Mouse (Mus musculus) heart, embryonic 10.5 days (tissue): ENCODE results near the gene Npff. TPM values are rescaled to one million over a fixed set of nuclear protein-coding genes. Genes with fewer than 3 reads are reported as not detected.
A peak's percentile ranks its signal among the peaks of the same experiment; 100 is the strongest.

ENCODE experiments used
- DNase-seq: peaks from one replicate; pipeline ENCODE4 v3.0.0-alpha.2; 2017; ENCODE audit warnings: low spot score
- H3K27ac ChIP-seq: fragments of 300-500 bp; sonication (generic); 2 replicates; pipeline ENCODE4 v1.5.1; 2016; ENCODE audit warnings: mild to moderate bottlenecking
- H3K27me3 ChIP-seq: fragments of 300-500 bp; sonication (generic); 2 replicates; pipeline ENCODE4 v1.6.1; 2016; ENCODE audit warnings: mild to moderate bottlenecking; ENCODE audit not compliant: poor library complexity, insufficient read depth, severe bottlenecking
- H3K36me3 ChIP-seq: fragments of 300-500 bp; sonication (generic); 2 replicates; pipeline ENCODE4 v1.6.1; 2016; ENCODE audit warnings: mild to moderate bottlenecking, moderate library complexity
- H3K4me1 ChIP-seq: fragments of 300-500 bp; sonication (generic); 2 replicates; pipeline ENCODE4 v1.6.1; 2016; ENCODE audit warnings: mild to moderate bottlenecking
- H3K4me3 ChIP-seq: fragments of 300-500 bp; sonication (generic); 2 replicates; pipeline ENCODE4 v1.5.1; 2016; ENCODE audit warnings: mild to moderate bottlenecking, moderate library complexity
- H3K9me3 ChIP-seq: fragments of 300-500 bp; sonication (generic); 2 replicates; pipeline ENCODE4 v1.6.1; 2016; ENCODE audit warnings: mild to moderate bottlenecking, moderate library complexity
- WGBS: fragments of 180-500 bp; shearing (Covaris S2); methylation state at CpG from one replicate; pipeline ENCODE4 v1.1.7; 2016; 5-methylcytosine and 5-hydroxymethylcytosine counted together
- polyA plus RNA-seq: library from polyadenylated mRNA; unstranded; fragments of >200 nt; fragmentation: Nextera tagmentation; extraction: Ambion mirVana; gene quantifications from 2 replicates; pipeline ENCODE4 v1.2.1, GENCODE M21; 2016

Gene Npff
- polyA plus RNA-seq, 1 experiment from 2014 or later, result 0.88 TPM

DNA sequence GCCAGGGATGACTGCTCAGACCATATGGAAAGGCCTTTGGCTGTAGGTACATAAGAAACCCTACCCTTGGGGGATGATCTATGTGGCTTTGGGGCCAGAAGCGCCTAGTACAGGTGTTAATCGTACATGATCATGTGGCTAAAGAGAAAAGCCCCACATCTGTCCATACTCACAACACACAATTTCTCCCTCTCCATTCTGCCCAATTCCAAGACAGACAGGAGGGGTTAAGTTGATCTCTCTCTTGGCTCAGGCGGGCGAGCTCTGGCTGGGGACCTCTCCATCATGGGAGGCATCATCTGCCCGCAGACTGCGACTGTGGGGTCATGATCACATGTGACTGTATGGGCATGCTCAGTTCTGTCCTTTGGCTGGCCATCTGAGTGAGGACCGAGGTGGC lies 9.2 kb upstream of the Npff start:
- DNase-seq, result peak; percentile 68
- Histone ChIP-seq H3K9me3 (no peaks in the 10 kb centered on the region), H3K27ac (no peak overlapping the region), H3K4me3 (no peak overlapping the region), H3K36me3 (peaks cover 81% of the 10 kb centered on the region), H3K27me3 (no peaks in the 10 kb centered on the region), H3K4me1 (no peaks in the 10 kb centered on the region)
- 91% methylated on average over 7 of the region's 7 CpGs for WGBS

DNA sequence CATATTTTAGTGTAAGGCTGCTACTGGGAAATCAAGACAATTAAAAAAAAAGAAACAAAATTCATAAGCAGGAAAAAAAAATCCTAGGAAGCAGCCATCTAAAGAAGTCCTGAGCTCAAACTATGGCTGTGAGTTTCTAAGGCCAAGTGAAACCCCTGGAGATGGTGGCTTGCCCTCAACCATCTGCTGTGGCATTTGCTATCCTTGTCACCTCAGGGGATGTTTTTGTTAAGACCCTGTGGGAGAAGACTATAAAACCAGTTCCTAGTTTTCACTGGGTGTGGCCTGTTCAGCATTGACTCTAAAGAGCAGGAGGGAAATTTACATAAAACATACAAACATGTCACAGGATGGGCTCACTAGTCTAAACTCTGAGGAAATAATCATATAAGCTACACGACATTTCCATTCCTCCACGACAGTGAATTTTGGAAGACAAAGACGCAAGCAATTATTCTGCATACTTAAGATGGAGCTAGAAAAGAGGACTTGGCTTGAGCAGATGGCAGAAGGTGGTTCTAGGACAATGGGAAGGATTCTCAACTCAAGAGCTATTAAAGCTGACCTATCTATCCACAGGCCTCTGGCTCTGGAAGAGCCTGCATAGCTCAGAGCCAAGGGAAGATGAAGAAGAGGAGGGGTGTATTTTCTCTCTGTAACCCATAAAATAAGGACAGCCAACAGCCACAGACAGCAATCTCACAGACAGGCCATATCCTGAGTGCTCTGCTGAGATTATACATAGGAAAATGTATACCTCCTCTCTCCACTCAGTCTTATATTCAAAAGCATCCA lies 7.6 kb upstream of the Npff start:
- Histone ChIP-seq H3K4me3 (no peak overlapping the region), H3K9me3 (no peaks in the 10 kb centered on the region), H3K27me3 (no peaks in the 10 kb centered on the region), H3K36me3 (peaks cover 90% of the 10 kb centered on the region), H3K4me1 (no peaks in the 10 kb centered on the region), H3K27ac (no peak overlapping the region)
- DNase-seq, result peak; percentile 51
- WGBS, result 90% methylated on average over 3 of the region's 3 CpGs

DNA sequence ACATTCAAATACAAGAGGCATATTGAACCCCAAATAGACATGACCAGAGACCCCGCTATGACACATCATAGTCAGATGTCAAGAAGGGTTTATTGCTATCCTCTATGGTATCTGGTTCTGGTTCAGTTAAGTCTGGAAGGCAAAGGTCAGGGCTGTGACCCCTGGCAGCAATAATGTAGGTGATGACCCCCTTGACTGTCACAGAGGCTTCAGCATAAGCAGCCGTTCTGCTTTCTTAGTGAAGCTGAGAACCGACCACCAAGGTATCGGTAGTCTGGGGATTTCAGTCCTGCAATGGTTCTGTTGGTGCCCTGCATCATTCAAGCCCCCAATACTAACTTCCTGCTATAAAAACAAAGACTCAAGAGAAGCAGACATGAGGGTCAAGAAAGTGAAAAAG lies 6.8 kb upstream of the Npff start:
- H3K27me3 ChIP-seq, result no peaks in the 10 kb centered on the region
- 89% methylated on average over 4 of the region's 4 CpGs for WGBS
- DNase-seq, result peak; percentile 7
- H3K4me3 ChIP-seq, result no peak overlapping the region
- no peaks in the 10 kb centered on the region for H3K9me3 ChIP-seq
- H3K4me1 ChIP-seq, result no peaks in the 10 kb centered on the region
- H3K27ac ChIP-seq, result no peak overlapping the region
- peaks cover 86% of the 10 kb centered on the region for H3K36me3 ChIP-seq

DNA sequence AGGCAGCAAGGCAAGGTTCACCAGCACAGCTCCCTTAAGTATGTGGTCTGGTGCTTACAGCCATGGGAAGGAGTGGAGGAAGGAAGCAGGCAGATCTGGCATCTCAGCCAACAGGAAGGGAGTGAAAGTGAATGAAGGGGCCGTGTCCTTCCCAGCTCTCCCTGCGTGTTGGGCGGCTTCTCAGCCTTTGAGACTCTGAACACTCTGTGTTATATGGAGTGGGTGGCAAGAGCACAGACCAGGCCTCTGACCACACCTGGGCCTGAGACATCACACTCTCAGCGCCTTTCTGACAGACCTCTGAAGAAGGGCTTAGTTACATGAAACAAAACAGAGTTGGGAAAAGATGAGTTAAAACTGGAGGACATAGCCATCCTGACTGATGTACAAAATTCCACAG lies 5.8 kb upstream of the Npff start:
- no peak overlapping the region for H3K27ac ChIP-seq

DNA sequence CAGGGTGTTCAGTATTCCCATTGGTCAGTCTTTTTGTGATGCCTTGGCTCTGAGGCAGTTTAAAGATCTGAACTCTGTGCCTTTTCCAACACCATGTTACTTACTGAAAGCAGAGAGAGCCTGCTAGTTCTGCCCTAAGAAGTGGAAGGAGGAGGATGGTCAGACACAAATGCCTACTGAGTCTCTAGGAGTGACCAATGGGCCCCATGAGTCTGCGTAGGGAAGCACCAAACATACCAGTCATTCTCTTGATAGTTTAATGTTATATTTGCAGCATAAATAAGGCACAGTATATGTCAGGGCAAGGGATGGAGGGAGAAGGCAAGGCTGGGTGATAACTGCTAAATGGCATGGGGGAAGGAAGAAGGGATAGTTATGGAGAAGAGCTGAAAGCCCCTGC lies 3.7 kb upstream of the Npff start:
- Histone ChIP-seq H3K36me3 (peaks cover 73% of the 10 kb centered on the region), H3K9me3 (no peaks in the 10 kb centered on the region), H3K27me3 (no peaks in the 10 kb centered on the region), H3K4me1 (0 out of 2 replicates have a peak, but pooled peaks cover 2% of the 10 kb centered on the region), H3K4me3 (no peak overlapping the region), H3K27ac (no peak overlapping the region)
- 100% methylated on average over 1 of the region's 1 CpGs for WGBS
- no peak for DNase-seq

More for the DNA sequence above, 5.8 kb upstream of the Npff start:
- H3K4me3 ChIP-seq, result no peak overlapping the region
- WGBS, result 79% methylated on average over 4 of the region's 4 CpGs
- no peaks in the 10 kb centered on the region for H3K9me3 ChIP-seq
- peak; percentile 60 for DNase-seq
- H3K4me1 ChIP-seq, result no peaks in the 10 kb centered on the region
- no peaks in the 10 kb centered on the region for H3K27me3 ChIP-seq
- H3K36me3 ChIP-seq, result peaks cover 76% of the 10 kb centered on the region

DNA sequence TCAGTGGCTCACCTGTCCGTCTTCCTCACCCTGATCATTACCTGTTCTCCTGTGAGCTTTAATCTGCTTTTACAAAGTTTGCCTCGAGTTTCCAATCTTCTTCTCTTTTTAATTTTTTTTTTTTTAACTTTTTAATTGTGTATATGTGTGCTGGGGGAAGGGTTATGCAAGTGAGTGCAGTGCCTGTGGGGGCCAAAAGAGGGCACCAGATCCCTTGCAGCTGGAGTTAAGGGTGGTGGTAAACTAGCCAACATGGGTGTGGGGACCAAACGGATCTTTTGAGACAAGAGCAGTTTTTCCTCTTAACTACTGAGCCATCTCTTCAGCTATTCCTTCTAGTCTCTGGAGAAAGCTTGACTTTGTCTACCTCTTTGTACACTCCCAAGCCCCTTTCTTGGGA lies 3.2 kb upstream of the Npff start:
- no peak for DNase-seq
- Histone ChIP-seq H3K9me3 (no peaks in the 10 kb centered on the region), H3K36me3 (peaks cover 70% of the 10 kb centered on the region)

DNA sequence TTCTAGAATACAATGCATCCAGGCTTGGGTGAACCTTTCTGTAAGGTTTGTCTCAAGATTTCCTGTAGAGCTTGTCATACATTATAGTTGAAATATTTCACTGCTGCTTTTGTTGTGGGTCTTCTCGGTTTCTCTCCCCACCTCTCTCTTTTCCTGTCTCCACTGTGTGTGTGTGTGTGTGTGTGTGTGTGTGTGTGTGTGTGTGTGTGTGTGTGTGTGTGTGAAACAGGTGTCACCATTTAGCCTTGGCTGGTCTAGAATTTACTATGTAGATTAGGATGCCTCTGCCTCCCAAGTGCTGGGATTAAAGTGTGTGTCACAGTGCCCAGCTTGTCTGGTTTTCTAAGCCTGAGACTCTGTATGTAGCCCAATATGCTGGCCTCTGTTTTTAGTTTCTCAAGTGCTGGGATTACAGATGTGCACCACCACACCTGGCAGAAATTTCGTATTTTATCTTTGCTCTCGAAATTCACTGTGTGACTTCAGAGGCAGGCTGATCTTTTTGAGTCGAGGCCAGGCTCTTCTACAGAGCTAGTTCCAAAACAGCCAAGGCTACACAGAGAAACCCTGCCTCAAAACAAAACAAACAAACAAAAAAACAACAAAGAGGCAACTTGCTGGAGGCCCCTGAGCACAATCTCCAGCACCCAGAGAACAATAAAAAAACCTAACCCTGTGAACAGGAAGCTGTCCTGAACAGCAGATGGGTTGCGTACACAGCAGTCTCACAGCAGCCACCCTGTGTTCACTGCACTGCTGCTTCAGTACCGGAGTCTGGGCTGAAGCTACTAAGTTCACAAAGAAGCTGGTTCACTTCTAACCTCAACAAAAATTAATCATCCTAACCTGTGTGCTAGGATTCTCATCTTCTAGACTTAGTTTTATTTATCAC lies 1.6 kb upstream of the Npff start:
- 77% methylated on average over 6 of the region's 6 CpGs for WGBS
- Histone ChIP-seq H3K27ac (no peak overlapping the region), H3K9me3 (no peaks in the 10 kb centered on the region), H3K36me3 (peaks cover 72% of the 10 kb centered on the region), H3K4me1 (0 out of 2 replicates have a peak, but pooled peaks cover 2% of the 10 kb centered on the region), H3K4me3 (no peak overlapping the region), H3K27me3 (no peaks in the 10 kb centered on the region)
- DNase-seq, result no peak

More for the DNA sequence above, 3.2 kb upstream of the Npff start:
- H3K27me3 ChIP-seq, result no peaks in the 10 kb centered on the region
- no peak overlapping the region for H3K4me3 ChIP-seq
- 0 out of 2 replicates have a peak, but pooled peaks cover 2% of the 10 kb centered on the region for H3K4me1 ChIP-seq
- no peak overlapping the region for H3K27ac ChIP-seq
- WGBS, result 70% methylated on average over 3 of the region's 3 CpGs

DNA sequence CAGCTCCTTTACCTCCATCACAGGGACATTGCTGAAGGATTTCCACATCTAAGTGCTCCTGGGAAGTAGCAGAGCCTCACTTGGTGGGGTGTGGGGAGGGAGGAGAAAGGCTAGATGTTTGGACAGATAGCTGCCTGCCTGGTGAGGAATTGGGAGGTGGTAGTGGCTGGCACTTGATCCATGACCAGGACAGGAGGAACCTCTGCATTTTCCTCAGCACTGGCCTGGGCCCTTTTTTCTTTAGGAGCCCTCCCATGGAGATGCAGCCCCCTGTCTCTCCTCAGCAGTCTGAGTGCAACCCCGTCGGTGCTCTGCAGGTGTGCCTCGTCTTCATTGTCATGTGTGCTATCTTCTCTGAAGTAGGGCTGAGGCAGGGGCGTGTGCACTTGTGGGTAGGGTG lies 3.3 kb downstream of the Npff start:
- WGBS, result 84% methylated on average over 4 of the region's 4 CpGs
- Histone ChIP-seq H3K4me3 (no peak overlapping the region), H3K27me3 (no peaks in the 10 kb centered on the region), H3K4me1 (peaks cover 29% of the 10 kb centered on the region), H3K27ac (no peak overlapping the region), H3K36me3 (peaks cover 45% of the 10 kb centered on the region), H3K9me3 (no peaks in the 10 kb centered on the region)
- DNase-seq, result no peak

DNA sequence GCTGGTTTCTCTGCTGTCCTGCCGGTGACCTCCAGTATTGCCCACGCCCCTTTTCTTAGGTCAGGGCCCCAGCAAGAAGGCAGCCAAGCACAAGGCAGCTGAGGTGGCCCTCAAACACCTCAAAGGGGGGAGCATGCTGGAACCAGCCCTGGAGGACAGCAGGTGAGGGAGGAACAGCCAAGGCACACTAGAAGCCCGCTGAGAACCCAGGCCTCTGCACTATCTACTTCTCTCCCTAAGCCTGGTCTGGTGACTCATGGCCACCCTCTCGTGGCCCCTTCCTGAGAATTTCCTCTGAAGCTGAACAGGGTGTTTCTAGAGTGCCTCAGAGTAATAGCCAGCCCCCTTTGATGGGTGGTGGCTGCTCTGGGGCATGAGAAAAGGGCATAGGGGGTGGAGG lies 4.3 kb downstream of the Npff start:
- H3K9me3 ChIP-seq, result no peaks in the 10 kb centered on the region
- peaks cover 40% of the 10 kb centered on the region for H3K4me1 ChIP-seq
- peaks cover 45% of the 10 kb centered on the region for H3K36me3 ChIP-seq
- H3K4me3 ChIP-seq, result peak overlapping the region; percentile 13; the same call in 1 of the 2 replicates
- DNase-seq, result no peak
- no peaks in the 10 kb centered on the region for H3K27me3 ChIP-seq
- peak overlapping the region; percentile 59; the same call in 1 of the 2 replicates for H3K27ac ChIP-seq
- 65% methylated on average over 4 of the region's 4 CpGs for WGBS

DNA sequence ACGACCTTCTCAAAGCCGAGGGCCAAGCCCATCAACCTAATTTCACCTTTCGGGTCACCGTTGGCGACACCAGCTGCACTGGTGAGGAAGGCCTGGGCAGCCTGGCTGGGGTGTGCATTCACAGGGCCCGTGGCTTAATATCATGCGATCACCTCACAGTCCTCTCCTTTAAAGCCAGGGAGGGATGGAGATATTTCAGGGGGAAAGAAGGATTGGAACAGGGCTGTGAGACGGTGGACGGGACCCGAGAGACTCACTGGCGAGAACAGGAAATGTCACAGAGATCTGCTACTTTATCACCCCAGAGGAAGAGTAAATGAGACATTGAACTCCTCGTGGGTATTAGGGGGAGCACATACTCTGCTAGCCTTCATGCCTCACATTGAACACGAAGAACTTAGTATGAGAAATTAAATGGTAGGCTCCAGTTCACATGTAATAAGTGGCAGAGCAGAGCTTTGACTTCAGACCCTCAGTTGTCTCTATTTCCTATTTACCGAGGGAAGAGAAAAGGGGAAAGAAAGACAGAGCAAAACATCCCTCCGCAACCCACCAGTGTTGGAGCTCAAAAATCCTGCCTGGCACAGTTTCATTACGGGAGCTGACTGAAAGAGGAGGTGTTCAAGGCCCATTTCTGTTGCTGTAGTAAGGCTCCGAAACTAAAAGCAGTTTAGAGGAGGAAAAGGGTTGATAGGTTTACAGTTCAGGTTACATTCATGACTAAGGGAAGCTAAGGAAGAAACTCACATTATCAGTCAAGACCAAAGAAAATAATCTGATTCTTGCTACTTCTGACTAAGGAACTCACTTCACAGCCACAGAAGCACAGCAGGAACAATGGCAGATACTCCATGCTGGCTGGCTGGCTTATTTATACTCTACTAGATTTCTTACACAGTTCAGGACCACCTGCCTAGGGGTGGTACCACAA lies 5.3 kb downstream of the Npff start:
- WGBS, result 60% methylated on average over 17 of the region's 17 CpGs
- no peaks in the 10 kb centered on the region for H3K9me3 ChIP-seq
- no peak for DNase-seq
- peaks cover 39% of the 10 kb centered on the region for H3K36me3 ChIP-seq
- H3K4me3 ChIP-seq, result peak overlapping the region; percentile 81
- peaks cover 40% of the 10 kb centered on the region for H3K4me1 ChIP-seq
- H3K27ac ChIP-seq, result peak overlapping the region; percentile 98; the same call in 1 of the 2 replicates
- H3K27me3 ChIP-seq, result no peaks in the 10 kb centered on the region

DNA sequence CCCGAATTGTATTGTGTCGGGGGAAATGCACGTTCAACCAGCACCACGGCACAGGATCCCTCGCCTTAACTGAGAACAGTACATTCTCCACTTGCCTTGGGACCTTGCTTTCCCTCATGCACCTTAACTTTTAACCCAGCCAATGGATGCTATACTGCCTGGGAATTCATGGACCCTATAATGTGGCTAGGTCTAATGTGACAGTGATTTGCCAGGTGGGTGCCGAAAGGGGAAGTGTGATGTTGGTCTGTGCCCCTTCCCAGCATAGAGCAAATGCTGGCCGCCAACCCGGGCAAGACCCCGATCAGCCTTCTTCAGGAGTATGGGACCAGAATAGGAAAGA lies 5.9 kb downstream of the Npff start:
- peak overlapping the region; percentile 98 for H3K27ac ChIP-seq
- no peak for DNase-seq
- H3K4me1 ChIP-seq, result peaks cover 38% of the 10 kb centered on the region
- 18% methylated on average over 9 of the region's 9 CpGs for WGBS
- no peaks in the 10 kb centered on the region for H3K9me3 ChIP-seq
- no peaks in the 10 kb centered on the region for H3K27me3 ChIP-seq
- H3K4me3 ChIP-seq, result peak overlapping the region; percentile 81
- peaks cover 33% of the 10 kb centered on the region for H3K36me3 ChIP-seq
